9 mouse cellular contexts compared by ENCODE assay signal in genomic region chr5:88766863-88767262, GRCm38 (mm10). TPM values are rescaled to one million over a fixed set of nuclear protein-coding genes. Genes with fewer than 3 reads are reported as not detected.
DNase-seq lines count a peak whose midpoint lies in the region; ATAC-seq and TF ChIP-seq lines count a peak whose summit lies in the region.
"Had no signal": no experiment of that assay in that cellular context is flagged by ENCODE, and none has a peak within 500 bp of the region (broad histone marks: within the 10 kb centered on the region; RNA-seq: fewer than 3 reads in every experiment).

No protein-coding gene starts in this region.

- ATAC-seq in hindbrain, postnatal 0 days: no peak
- no peak for ATAC-seq in hindbrain, embryonic 13.5 days (ENCODE audit: low FRiP score)
- no peak for ATAC-seq in midbrain, embryonic 13.5 days
- ATAC-seq in kidney, embryonic 14.5 days (ENCODE audit: low FRiP score, low TSS enrichment): no peak

- H3K4me1 ChIP-seq in hindbrain, embryonic 10.5 days (replicated peaks): peaks cover 24% of the 10 kb centered on the region
- no peaks in the 10 kb centered on the region for H3K4me1 ChIP-seq in hindbrain, postnatal 0 days (ENCODE audit: insufficient read depth, low read length)
- H3K4me1 ChIP-seq in hindbrain, embryonic 13.5 days (replicated peaks): peaks cover 29% of the 10 kb centered on the region
- H3K4me1 ChIP-seq in midbrain, embryonic 13.5 days (replicated peaks): peaks cover 25% of the 10 kb centered on the region
- H3K4me1 ChIP-seq in kidney, embryonic 14.5 days (ENCODE audit: control insufficient read depth, insufficient read depth, low read length): peaks cover 16% of the 10 kb centered on the region

- H3K36me3 ChIP-seq in hindbrain, embryonic 10.5 days: peaks cover 50% of the 10 kb centered on the region
- H3K36me3 ChIP-seq in hindbrain, postnatal 0 days (ENCODE audit: insufficient read depth, low read length): no peaks in the 10 kb centered on the region; the same call in 1 of the 2 replicates
- peaks cover 17% of the 10 kb centered on the region for H3K36me3 ChIP-seq in hindbrain, embryonic 13.5 days
- peaks cover 18% of the 10 kb centered on the region for H3K36me3 ChIP-seq in midbrain, embryonic 13.5 days
- H3K36me3 ChIP-seq in kidney, embryonic 14.5 days (ENCODE audit: control insufficient read depth, insufficient read depth, low read length): peaks cover 12% of the 10 kb centered on the region

- DNase-seq in hindbrain, embryonic 10.5 days (ENCODE audit: low spot score): no peak
- DNase-seq in hindbrain, postnatal 0 days (ENCODE audit: low spot score): no peak
- peak; percentile 19 for DNase-seq in c-Kit-positive CD71-positive TER-119-negative erythroid progenitor cells, embryonic 14.5 days (ENCODE audit: low read depth)
- no peak for DNase-seq in urinary bladder, postnatal 36 days (ENCODE audit: low spot score in 2 of 2)
- no peak for DNase-seq in right cerebral cortex, postnatal 14 days
- DNase-seq: gastrocnemius, postnatal 10 days had no signal

- H3K9me3 ChIP-seq in hindbrain, embryonic 10.5 days: no peaks in the 10 kb centered on the region
- H3K9me3 ChIP-seq in hindbrain, postnatal 0 days (ENCODE audit: low read length): no peaks in the 10 kb centered on the region
- H3K9me3 ChIP-seq in hindbrain, embryonic 13.5 days: no peaks in the 10 kb centered on the region
- H3K9me3 ChIP-seq in midbrain, embryonic 13.5 days: no peaks in the 10 kb centered on the region
- H3K9me3 ChIP-seq in kidney, embryonic 14.5 days (ENCODE audit: control insufficient read depth, low read length): no peaks in the 10 kb centered on the region

- WGBS in hindbrain, embryonic 10.5 days: 96% methylated on average over 5 of the region's 5 CpGs
- WGBS in hindbrain, postnatal 0 days: 94% methylated on average over 5 of the region's 5 CpGs
- 98% methylated on average over 5 of the region's 5 CpGs for WGBS in hindbrain, embryonic 13.5 days
- 95% methylated on average over 5 of the region's 5 CpGs for WGBS in midbrain, embryonic 13.5 days
- WGBS in kidney, embryonic 14.5 days: 96% methylated on average over 5 of the region's 5 CpGs

- no peak overlapping the region for H3K4me2 ChIP-seq in hindbrain, postnatal 0 days (ENCODE audit: low read depth, low read length)
- H3K4me2 ChIP-seq in hindbrain, embryonic 13.5 days: peak overlapping the region; percentile 57
- peak overlapping the region; percentile 61 for H3K4me2 ChIP-seq in midbrain, embryonic 13.5 days (replicated peaks)
- no peak overlapping the region; the same call in 1 of the 2 replicates for H3K4me2 ChIP-seq in kidney, embryonic 14.5 days (replicated peaks; ENCODE audit: low read depth, low read length)

- peak overlapping the region; percentile 79 for H3K4me3 ChIP-seq in hindbrain, embryonic 10.5 days
- H3K4me3 ChIP-seq in hindbrain, postnatal 0 days (ENCODE audit: low read length): no peak overlapping the region
- H3K4me3 ChIP-seq in hindbrain, embryonic 13.5 days: peak overlapping the region; percentile 67; the same call in 1 of the 2 replicates
- H3K4me3 ChIP-seq in midbrain, embryonic 13.5 days (replicated peaks): peak overlapping the region; percentile 61
- no peak overlapping the region for H3K4me3 ChIP-seq in kidney, embryonic 14.5 days (ENCODE audit: low read length)

- H3K27me3 ChIP-seq in hindbrain, embryonic 10.5 days (ENCODE audit: insufficient read depth, poor library complexity, severe bottlenecking): no peaks in the 10 kb centered on the region
- no peaks in the 10 kb centered on the region for H3K27me3 ChIP-seq in hindbrain, postnatal 0 days (ENCODE audit: insufficient read depth, low read length)
- no peaks in the 10 kb centered on the region for H3K27me3 ChIP-seq in hindbrain, embryonic 13.5 days
- H3K27me3 ChIP-seq in midbrain, embryonic 13.5 days: no peaks in the 10 kb centered on the region
- H3K27me3 ChIP-seq in kidney, embryonic 14.5 days (ENCODE audit: control insufficient read depth, insufficient read depth, low read length): no peaks in the 10 kb centered on the region

- no peak for TF ChIP-seq CTCF in hindbrain, postnatal 0 days (IDR thresholded peaks at IDR 0.05; ENCODE audit: low read depth)

- H3K9ac ChIP-seq in hindbrain, postnatal 0 days (replicated peaks; ENCODE audit: low read length): no peak overlapping the region
- peak overlapping the region; percentile 89; the same call in 1 of the 2 replicates for H3K9ac ChIP-seq in hindbrain, embryonic 13.5 days
- peak overlapping the region; percentile 75; the same call in 1 of the 2 replicates for H3K9ac ChIP-seq in midbrain, embryonic 13.5 days (replicated peaks)
- H3K9ac ChIP-seq in kidney, embryonic 14.5 days (ENCODE audit: low read depth, low read length): no peak overlapping the region

- no peak overlapping the region for H3K27ac ChIP-seq in hindbrain, embryonic 10.5 days
- no peak overlapping the region for H3K27ac ChIP-seq in hindbrain, postnatal 0 days
- no peak overlapping the region for H3K27ac ChIP-seq in hindbrain, embryonic 13.5 days
- H3K27ac ChIP-seq in midbrain, embryonic 13.5 days: no peak overlapping the region
- no peak overlapping the region for H3K27ac ChIP-seq in kidney, embryonic 14.5 days (ENCODE audit: low read depth, low read length)

RNA-seq across cellular contexts. Expression of gene Dck, which starts 2.1 kb away (rescaled TPM):
- polyA plus RNA-seq in hindbrain, embryonic 10.5 days (2016; fragmentation: Nextera tagmentation; extraction: Ambion mirVana): 93.0 and 103 TPM in 2 replicates
- total RNA-seq in hindbrain, postnatal 0 days (2014; rRNA removed): 20.3 and 22.3 TPM in 2 replicates
- 29.7 and 31.5 TPM in 2 replicates for polyA plus RNA-seq in hindbrain, postnatal 0 days (2015; fragmentation: Nextera tagmentation; extraction: Ambion mirVana)
- polyA plus RNA-seq in hindbrain, embryonic 13.5 days (2015; fragmentation: Nextera tagmentation; extraction: Ambion mirVana): 65.5 and 68.0 TPM in 2 replicates
- 81.8 and 82.1 TPM in 2 replicates for polyA plus RNA-seq in midbrain, embryonic 13.5 days (2015; fragmentation: Nextera tagmentation; extraction: Ambion mirVana)
- 36.3 and 58.9 TPM in 2 replicates for polyA plus RNA-seq in kidney, embryonic 14.5 days (2014; fragmentation: Nextera tagmentation; extraction: Ambion mirVana)

RNA-seq across cellular contexts. Expression of gene Mob1b, which starts 46.2 kb away (rescaled TPM):
- polyA plus RNA-seq in hindbrain, embryonic 10.5 days (2016; fragmentation: Nextera tagmentation; extraction: Ambion mirVana): 10.8 TPM in 2 replicates
- 10.5 and 12.2 TPM in 2 replicates for total RNA-seq in hindbrain, postnatal 0 days (2014; rRNA removed)
- 7.8 and 8.5 TPM in 2 replicates for polyA plus RNA-seq in hindbrain, postnatal 0 days (2015; fragmentation: Nextera tagmentation; extraction: Ambion mirVana)
- polyA plus RNA-seq in hindbrain, embryonic 13.5 days (2015; fragmentation: Nextera tagmentation; extraction: Ambion mirVana): 10.7 and 12.5 TPM in 2 replicates
- 12.0 and 12.1 TPM in 2 replicates for polyA plus RNA-seq in midbrain, embryonic 13.5 days (2015; fragmentation: Nextera tagmentation; extraction: Ambion mirVana)
- polyA plus RNA-seq in kidney, embryonic 14.5 days (2014; fragmentation: Nextera tagmentation; extraction: Ambion mirVana): 10.9 and 18.0 TPM in 2 replicates

Comparison
In these comparisons a context has a peak if more than half of its experiments do, and no peak if none do; other contexts are left out.
1. H3K4me3 ChIP-seq: peak in hindbrain, embryonic 10.5 days (single experiment), hindbrain, embryonic 13.5 days (single experiment) and midbrain, embryonic 13.5 days (single experiment); none in hindbrain, postnatal 0 days (single experiment) and kidney, embryonic 14.5 days (single experiment).
2. H3K4me2 ChIP-seq: peak in hindbrain, embryonic 13.5 days (single experiment) and midbrain, embryonic 13.5 days (single experiment); none in hindbrain, postnatal 0 days (single experiment) and kidney, embryonic 14.5 days (single experiment).
3. H3K9ac ChIP-seq: peak in hindbrain, embryonic 13.5 days (single experiment) and midbrain, embryonic 13.5 days (single experiment); none in hindbrain, postnatal 0 days (single experiment) and kidney, embryonic 14.5 days (single experiment).